Mouse (Mus musculus) adrenal gland, adult 18-20 months (tissue): ENCODE data around the gene Pde8b. TPM values are rescaled to one million over a fixed set of nuclear protein-coding genes. Genes with fewer than 3 reads are reported as not detected.
"Not testable (repeated sequence)": the region's sequence is repeated elsewhere in the genome, so short reads cannot be mapped to it uniquely, and the experiment has no call there.

Experiments
- DNase-seq, 2 experiments: peaks; one replicate each; pipeline ENCODE4 v3.0.0; 2021 to 2022; ENCODE audit warnings: low spot score in 2 of 2
- total RNA-seq, 2 experiments: library from RNA; stranded (reverse); gene quantifications; 1 replicate in 1 of 2; 2 replicates in 1 of 2; pipeline ENCODE4 v1.2.3; 2021

Gene Pde8b
- total RNA-seq, 2 experiments from 2014 or later = 46.0 to 152 TPM

GRCm38 (mm10) chr13:95222569-95223426 lies 27.3 kb downstream of the Pde8b start:
- peak; percentile 65 to 73 for DNase-seq

DNA sequence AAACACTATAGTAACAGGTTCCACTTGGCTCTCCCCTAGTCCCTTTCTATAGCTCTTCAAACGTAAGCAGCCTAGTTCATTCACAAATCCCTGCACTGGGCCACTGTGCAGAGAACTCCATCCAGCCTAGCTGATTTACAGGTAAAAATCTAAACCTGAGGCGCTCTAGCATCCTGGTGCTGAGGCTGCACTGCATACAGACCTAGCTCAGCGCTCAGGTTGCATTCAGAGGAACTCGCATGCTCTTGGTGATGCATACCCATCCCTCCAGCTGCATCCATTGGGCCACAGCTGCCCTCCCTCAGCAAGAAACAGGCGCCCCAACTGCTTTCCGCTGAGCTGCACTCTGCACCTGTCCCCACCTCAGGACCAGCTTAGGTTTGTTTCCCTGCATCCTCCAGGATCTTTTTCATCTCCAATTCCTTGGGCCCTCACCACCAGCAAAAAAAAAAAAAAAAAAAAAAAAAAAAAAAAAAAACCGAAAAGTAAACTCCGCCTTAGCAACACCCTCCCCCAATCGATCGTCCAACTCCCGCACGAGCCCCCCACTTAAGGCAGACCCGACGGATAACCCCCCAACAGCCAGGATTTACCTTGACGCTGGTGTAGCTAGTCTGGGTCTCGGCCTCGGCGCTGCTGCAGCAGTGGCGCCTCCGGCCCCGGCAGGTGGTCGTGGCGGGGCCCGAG lies 28.1 kb downstream of the Pde8b start:
- peak in 1 of 2 experiments; percentile 15 for DNase-seq

- DNase-seq = not testable (repeated sequence)
Measured at GRCm38 (mm10) chr13:95215661-95216170, 34.4 kb downstream of the Pde8b start.

DNA sequence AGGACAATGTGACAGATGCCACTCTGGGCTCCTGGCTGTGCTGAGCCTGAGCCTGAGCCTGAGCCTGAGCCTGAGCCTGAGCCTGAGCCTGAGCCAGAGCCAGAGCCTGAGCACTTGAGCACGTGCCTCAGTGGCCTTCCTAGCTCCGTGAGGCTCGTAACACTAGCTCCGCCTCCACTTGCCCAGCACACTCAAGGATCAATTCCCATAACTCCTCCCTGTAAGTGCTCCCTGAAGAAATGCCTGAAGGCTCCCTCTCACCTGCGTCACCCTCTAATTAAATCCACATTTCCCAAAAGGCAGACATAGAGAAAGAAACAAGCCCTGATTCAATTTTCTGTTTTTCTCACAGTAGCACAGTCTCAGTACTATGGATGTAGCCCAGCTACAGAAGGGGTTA lies 37.8 kb downstream of the Pde8b start:
- no peak for DNase-seq

DNA sequence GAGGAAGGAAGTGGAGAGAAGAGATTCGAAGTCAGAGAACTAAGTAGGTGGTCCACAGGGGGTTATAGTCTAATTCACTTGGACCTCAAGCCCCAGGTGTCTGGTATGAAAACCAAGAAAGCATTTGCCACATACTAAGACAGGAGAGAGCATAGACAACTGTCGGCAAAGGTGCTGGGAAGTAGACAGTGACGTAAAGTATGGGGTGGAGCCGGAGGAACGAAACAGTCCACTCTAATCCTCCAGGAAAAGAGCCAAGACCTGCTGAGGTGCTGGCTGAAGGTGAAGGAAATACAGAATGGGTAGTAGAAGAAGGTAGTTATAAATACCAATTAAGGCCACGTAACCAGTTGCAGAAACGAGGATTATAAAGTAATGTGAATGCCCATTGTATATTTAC lies 42.8 kb downstream of the Pde8b start:
- not testable (repeated sequence) for DNase-seq

DNA sequence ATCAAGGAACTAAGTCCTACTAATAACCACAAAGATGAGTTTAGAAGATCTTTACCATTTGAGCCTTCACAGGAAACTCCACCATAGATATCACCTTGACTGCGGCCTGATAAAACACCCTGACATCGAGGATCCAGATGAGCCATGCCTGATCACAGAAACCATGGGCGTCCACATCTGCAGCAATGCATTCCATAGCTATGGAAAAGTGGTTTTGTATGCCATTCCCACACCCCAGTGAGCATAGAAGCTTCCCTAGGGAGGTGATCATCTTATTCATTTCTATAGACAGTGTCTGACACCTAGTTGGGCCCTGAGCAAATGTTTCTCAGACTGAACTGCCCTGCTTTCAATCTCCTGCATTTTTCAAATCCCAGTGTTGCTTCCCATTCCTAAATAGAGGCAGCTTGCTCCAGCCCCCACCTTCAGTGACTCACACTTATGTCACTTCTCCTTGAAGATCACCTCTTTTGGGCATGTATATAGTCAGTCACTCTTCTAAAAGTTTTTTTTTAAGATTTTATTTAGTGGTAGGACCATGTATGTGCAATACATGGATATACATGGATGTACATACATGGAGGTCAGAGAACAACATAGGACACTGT lies 47.9 kb downstream of the Pde8b start:
- no peak for DNase-seq

- no peak for DNase-seq
Measured at GRCm38 (mm10) chr13:95200817-95201216, 49.3 kb downstream of the Pde8b start.

- no peak for DNase-seq
Measured at GRCm38 (mm10) chr13:95200036-95200435, 50.1 kb downstream of the Pde8b start.

- DNase-seq = no peak
Measured at GRCm38 (mm10) chr13:95196106-95196705, 53.9 kb downstream of the Pde8b start.

DNA sequence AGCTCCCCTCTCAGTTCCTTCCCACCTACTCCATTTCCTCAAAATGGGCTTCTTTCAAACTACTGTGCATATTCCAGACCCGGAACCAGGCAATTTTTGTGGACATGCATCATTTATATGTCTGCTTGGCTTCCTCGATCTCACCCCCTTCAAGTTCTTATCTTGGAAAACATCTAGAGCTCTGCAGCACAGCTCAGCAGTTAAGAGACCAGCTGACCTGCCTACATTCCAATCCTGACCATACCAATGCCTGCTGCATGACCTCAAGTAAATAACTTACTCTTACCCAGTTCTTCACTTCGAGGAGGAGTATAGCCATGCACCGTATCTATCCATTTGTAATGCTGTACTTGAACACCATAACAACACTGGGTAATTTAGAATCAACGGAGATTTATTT lies 58.2 kb downstream of the Pde8b start:
- no peak for DNase-seq

DNA sequence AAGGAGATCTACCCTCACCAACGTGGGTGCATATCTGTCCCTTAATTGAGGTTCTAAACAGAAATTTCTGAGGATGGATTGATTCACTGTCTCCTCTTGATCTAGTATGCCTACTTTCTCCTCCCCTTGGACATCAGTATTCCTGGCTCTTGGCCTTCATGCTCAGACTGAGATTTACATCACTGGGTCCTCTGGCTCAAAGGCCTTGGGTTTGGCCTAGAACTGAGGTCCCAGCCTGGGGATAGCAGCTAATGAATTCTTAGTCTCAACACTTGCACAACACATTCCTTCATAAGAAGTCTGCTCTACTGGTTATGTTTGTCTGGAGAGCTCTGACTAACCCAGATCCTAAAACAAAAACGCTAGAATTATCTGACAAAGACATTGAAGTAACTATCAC lies 61.0 kb downstream of the Pde8b start:
- no peak for DNase-seq

DNA sequence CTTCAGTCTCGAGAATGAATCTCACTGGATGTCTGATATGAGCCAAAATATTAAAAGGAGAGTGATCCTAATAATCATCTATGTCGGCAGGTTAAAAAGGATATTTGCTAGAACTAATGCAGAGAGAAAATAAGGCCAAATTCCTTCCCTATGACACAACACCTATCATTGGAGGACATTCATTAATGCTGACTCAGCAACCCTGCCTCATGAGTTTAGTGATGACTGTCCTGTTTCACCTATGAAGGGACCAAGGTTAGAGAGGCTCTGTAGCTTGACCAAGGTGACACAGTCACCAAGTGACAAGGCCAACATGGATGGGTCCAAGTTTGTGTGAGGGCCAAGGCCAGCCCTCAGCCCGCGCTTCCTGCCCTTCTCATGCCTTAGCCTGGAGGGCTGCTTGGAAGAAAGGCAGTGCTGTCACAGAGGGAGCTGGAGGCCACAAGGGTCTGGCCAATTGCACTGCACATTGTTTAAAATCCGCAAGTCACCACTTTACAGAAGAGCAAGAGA lies 62.9 kb downstream of the Pde8b start:
- peak in 1 of 2 experiments; percentile 47 for DNase-seq

DNA sequence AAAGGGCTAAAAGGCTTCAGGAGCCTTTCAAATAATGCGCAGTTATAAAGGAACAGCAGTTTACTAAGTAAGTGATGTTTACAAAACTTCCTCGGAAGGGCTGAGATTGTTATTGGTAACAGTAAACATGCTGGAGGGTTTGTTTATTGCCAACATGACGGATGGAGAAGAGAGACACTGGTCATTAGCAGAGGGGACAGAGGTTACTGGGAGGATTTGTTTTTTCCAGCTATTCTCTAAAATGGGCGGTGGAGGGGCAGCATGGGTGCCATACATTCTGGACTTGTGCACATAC lies 63.4 kb downstream of the Pde8b start:
- no peak for DNase-seq

DNA sequence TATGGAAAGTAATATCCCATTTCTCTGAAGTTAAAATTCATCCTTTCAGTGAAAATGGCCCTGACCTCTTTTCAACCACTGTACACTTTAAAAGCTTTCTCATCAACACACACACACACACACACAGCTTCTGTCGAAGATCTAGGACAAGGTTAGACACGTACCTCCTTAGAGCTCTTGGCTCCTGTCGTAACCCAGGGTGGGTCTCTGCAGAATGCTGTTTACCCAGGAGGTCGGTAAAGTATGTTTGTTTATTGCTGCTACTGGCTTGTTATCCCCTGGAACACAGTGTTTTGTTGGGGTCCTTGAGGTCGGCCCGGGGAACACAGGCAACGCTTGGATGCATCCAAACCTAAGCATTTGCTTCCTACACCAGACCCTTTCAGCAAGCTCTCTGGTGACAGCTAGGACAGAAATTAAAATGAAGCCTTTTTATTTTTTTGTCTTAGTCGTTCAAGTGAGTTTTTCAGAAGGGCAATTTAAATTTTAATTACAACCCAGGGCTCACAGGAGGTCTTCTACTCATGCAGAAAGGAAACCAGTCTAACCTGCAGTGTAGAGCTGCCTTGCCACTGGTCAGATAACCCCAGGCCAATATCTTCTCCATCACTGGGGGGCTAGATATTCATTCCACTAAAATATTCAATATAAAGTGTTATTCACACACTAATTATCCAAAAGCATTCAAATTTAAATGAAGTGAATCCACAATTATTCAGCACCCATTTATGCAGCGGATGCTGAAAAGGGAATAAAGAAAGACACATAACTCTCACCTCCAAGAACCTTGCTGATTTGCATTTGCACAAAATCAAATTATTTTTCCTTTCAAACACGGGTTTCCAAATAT lies 64.0 kb downstream of the Pde8b start:
- DNase-seq = no peak

- no peak for DNase-seq
Measured at GRCm38 (mm10) chr13:95183686-95184085, 66.5 kb downstream of the Pde8b start.

- DNase-seq = no peak
Measured at GRCm38 (mm10) chr13:95180208-95180607, 69.9 kb downstream of the Pde8b start.

DNA sequence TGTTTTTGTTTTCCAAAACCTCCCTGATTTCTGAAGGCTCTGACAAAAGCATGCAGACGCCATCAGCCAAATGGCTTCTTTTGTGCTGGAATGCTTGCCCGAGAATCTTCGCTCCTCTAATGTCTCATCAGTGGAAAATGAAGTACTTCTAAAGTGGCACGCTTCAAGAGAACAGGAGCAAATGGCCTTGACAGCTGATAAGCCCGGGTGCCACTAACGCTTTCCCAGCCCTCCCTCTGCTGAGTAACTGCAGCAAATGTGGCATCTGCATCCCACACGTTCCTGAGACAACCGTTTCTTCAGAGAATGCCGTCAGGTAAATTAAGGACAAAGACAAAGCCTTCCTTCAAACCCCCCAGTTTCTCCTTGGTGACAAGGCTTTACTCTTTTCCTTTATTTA lies 72.8 kb downstream of the Pde8b start:
- no peak for DNase-seq

GRCm38 (mm10) chr13:95176399-95176798 lies 73.7 kb downstream of the Pde8b start:
- DNase-seq = no peak

DNA sequence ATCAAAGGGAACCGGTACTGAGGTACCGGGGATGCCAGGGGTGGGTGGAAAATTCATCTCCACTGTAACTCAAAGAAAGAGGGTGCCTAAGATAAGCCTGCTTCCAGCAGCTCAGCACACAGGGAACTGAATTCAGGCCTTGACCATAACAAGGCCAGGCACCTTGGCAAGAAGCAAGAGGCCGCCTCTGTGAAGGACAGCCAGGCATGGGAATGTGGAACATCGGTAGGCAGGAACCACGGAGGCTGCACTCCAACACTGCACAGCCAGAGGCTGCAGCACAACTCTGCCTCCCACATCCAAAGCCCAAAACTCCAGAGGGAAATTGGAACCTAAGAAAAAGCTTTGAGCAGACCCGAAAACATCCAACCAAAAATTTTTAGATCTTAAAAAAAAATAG lies 75.9 kb downstream of the Pde8b start:
- DNase-seq = no peak

GRCm38 (mm10) chr13:95172346-95172745 lies 77.8 kb downstream of the Pde8b start:
- no peak for DNase-seq
